Mouse (Mus musculus) c-Kit-negative CD71-positive TER-119-positive erythroid progenitor cells, embryonic 14.5 days (primary cell): Measurements from ENCODE around the gene Caly.

Experiments used
- DNase-seq: peaks from one replicate; pipeline ENCODE4 v3.0.0-alpha.2; 2013; ENCODE audit warnings: low read depth, low spot score

Gene Caly

GRCm38 (mm10) chr7:140042728-140043127, 39.6 kb downstream of the Caly start:
- no peak for DNase-seq

GRCm38 (mm10) chr7:140037171-140037555, 45.2 kb downstream of the Caly start:
- DNase-seq = no peak

- DNase-seq = peak; percentile 88
Measured at GRCm38 (mm10) chr7:140036281-140037170, 45.8 kb downstream of the Caly start, which contains the start of the genes Zfp511 and Tubgcp2. Gene Zfp511, plus strand, starts transcription at chr7:140036391. Gene Tubgcp2, minus strand, starts transcription at chr7:140036669.

DNA sequence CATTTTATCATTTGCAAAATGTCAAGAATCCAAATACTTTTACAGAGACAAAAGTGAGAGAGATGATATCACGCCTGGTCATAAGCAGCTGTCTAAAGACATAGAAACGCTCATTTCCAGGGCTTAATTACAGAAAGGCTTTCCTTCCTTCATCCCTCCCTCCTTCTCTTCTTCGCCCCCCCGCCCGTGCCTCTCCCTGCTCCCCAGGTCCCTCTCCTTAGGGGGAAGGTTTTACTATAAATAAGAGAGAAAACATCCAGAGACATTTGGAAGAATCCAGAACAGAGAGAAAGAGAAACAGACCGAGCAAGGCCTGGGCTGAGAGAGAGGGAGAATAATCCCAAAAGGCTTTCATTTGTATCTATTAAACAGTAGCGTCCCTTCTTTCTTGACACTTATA, 46.9 kb downstream of the Caly start:
- DNase-seq = no peak

DNA sequence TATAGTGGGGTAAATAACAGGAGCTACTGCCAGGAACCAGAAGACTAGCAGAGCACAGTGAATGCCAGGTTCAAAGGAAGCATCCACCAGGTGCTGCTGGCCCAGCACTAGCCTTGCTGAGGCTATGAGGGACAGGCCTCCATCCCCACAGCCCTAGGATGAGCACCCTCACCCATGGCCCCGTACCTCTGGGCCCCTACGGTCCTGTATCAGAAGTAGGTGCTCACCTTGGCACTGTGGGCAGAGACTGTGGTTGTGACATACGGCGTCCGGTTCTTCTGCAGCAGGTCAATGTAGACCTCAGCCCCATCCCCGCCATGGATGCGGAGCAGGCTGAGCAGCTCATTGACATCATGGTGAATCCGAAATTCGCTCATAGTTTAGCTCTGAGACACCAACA, 49.0 kb downstream of the Caly start:
- no peak for DNase-seq

DNA sequence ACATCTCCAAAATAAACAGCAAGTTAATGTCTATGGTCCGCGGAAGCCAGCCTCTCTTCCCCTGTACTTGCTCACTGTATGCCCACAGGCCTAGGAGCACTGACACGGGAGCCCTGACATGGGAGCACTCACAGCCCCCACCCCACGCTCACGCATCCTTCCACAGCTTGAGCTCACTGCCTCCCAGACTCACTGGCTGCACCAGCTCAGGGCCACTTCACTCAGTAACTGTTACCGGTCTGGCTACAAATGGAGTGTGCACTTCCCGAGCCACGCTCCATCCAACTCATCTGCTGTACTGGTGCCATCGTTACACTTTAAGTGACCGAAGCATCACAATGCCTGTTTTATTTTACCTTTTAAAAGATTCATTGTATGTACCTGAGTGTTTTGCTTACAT, 50.0 kb downstream of the Caly start:
- no peak for DNase-seq

DNA sequence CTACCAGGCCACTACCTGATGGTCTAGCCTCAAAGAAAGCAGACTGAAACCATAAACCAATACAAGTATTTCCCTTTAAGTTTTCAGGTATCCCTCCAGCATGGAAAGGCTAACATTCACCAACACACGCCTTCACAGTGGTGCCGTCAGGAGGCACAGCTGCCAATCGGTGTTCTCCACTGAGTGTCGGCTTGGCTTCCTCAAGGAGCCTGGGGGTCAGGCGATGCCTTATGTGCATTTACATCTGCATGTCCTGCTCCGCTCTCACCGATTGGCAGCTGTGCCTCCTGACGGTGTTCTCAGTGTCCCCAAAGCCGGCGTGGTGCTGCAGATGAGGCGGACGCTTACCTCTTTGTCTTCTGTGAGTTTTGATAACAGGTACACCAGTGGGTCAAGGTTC, 50.6 kb downstream of the Caly start:
- DNase-seq = no peak
